Mouse (Mus musculus) myocyte (in vitro differentiated cells): ENCODE results near the gene Rps3.

ENCODE experiments used
- CEBPB ChIP-seq: IDR thresholded peaks from 2 replicates; pipeline ENCODE4 v1.6.1; 2011; ENCODE audit warnings: mild to moderate bottlenecking, moderate library complexity; ENCODE audit not compliant: poor library complexity, insufficient read depth, severe bottlenecking
- E2F4 ChIP-seq: IDR thresholded peaks from one replicate; pipeline ENCODE4 v1.6.1; 2011; ENCODE audit warnings: mild to moderate bottlenecking, control low read depth, moderate library complexity; ENCODE audit not compliant: insufficient read depth
- MYOD1 ChIP-seq, 3 experiments: IDR thresholded peaks; one replicate each; pipeline ENCODE4 v1.6.1; 2011; ENCODE audit warnings: control low read depth in 2 of 3, low read depth in 2 of 3, mild to moderate bottlenecking in 2 of 3, moderate library complexity in 1 of 3; ENCODE audit not compliant: insufficient read length in 2 of 3, control insufficient read depth in 1 of 3
- MYOG ChIP-seq, 3 experiments: IDR thresholded peaks; one replicate each; pipeline ENCODE4 v1.6.1; 2011; ENCODE audit warnings: control low read depth in 2 of 3, low read depth in 2 of 3, mild to moderate bottlenecking in 2 of 3; ENCODE audit not compliant: insufficient read length in 2 of 3, control insufficient read depth in 1 of 3, insufficient read depth in 1 of 3
- POLR2A ChIP-seq: IDR thresholded peaks from one replicate; pipeline ENCODE4 v1.6.1; 2011; ENCODE audit warnings: low read depth, mild to moderate bottlenecking, control low read depth, moderate library complexity; ENCODE audit not compliant: insufficient read length
- POLR2AphosphoS2 ChIP-seq: IDR thresholded peaks from one replicate; pipeline ENCODE4 v1.6.1; 2011; ENCODE audit warnings: low read depth, control low read depth; ENCODE audit not compliant: insufficient read length
- REST ChIP-seq: IDR thresholded peaks from one replicate; pipeline ENCODE4 v1.6.1; 2011; ENCODE audit warnings: mild to moderate bottlenecking, control low read depth, moderate library complexity; ENCODE audit not compliant: insufficient read depth, insufficient read length
- TCF12 ChIP-seq: IDR thresholded peaks from one replicate; pipeline ENCODE4 v1.6.1; 2011; ENCODE audit warnings: mild to moderate bottlenecking, control low read depth; ENCODE audit not compliant: poor library complexity, insufficient read depth, severe bottlenecking
- USF1 ChIP-seq: IDR thresholded peaks from one replicate; pipeline ENCODE4 v1.6.1; 2011; ENCODE audit warnings: low read depth, mild to moderate bottlenecking, control low read depth, moderate library complexity

DNA sequence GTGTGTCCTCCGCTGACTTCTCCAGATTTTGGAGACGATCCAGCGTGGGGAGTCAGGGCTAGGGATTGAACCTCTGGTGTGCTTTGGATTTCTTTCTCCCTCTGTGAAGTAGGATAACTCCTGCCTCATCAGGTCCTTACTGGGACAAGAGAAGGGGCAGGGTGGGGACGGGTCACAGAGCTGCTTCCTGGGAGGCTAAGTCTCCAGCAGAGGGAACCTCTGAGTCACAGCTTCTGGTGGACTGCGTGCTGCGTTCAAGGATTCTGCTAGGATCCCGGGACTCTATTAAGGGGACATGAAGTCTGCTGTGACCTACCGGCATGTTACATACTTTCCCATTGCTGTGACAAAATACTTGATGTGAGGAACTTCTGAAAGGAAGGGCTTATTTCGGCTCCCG, 44.7 kb downstream of the Rps3 start:
- no peak for TF ChIP-seq TCF12
- TF ChIP-seq REST: no peak
- no peak for TF ChIP-seq POLR2AphosphoS2
- no peak for TF ChIP-seq POLR2A
- TF ChIP-seq CEBPB: no peak
- no peak for TF ChIP-seq E2F4
- no peak for TF ChIP-seq MYOG (IDR thresholded peaks at IDR 0.05; ENCODE audit: control insufficient read depth in 1 of 3, insufficient read depth in 1 of 3, insufficient read length in 2 of 3, low read depth in 2 of 3)
- TF ChIP-seq USF1: no peak
- no peak for TF ChIP-seq MYOD1 (IDR thresholded peaks at IDR 0.05; ENCODE audit: control insufficient read depth in 1 of 3, insufficient read length in 2 of 3, low read depth in 2 of 3)
